Mouse (Mus musculus) cerebellum, adult (tissue): ENCODE measurements around the gene Nlrc4.

Experiments used
- ATAC-seq: cut with Nextera tagmentation; 2 replicates; pipeline ENCODE4 v1.9.2; 2017; ENCODE audit warnings: mild to moderate bottlenecking, moderate library complexity, mixed read lengths; ENCODE audit not compliant: insufficient number of reproducible peaks, low FRiP score, low TSS enrichment

The Nlrc4 gene

GRCm38 (mm10) chr17:74431481-74431880, 27.5 kb downstream of the Nlrc4 start:
- ATAC-seq, result no peak

GRCm38 (mm10) chr17:74430074-74430473, 28.9 kb downstream of the Nlrc4 start:
- ATAC-seq, result no peak

- no peak for ATAC-seq
Measured at GRCm38 (mm10) chr17:74424401-74425005, 34.4 kb downstream of the Nlrc4 start.

GRCm38 (mm10) chr17:74420656-74421055, 38.3 kb downstream of the Nlrc4 start:
- no peak for ATAC-seq

GRCm38 (mm10) chr17:74418171-74418570, 40.8 kb downstream of the Nlrc4 start:
- no peak for ATAC-seq

- no peak for ATAC-seq
Measured at GRCm38 (mm10) chr17:74416841-74417360, 42.0 kb downstream of the Nlrc4 start.

- ATAC-seq, result no peak
Measured at GRCm38 (mm10) chr17:74414671-74415070, 44.3 kb downstream of the Nlrc4 start.

GRCm38 (mm10) chr17:74413324-74413723, 45.6 kb downstream of the Nlrc4 start:
- ATAC-seq, result no peak

- ATAC-seq, result no peak
Measured at GRCm38 (mm10) chr17:74409722-74410121, 49.2 kb downstream of the Nlrc4 start.

GRCm38 (mm10) chr17:74406487-74406886, 52.5 kb downstream of the Nlrc4 start:
- no peak for ATAC-seq

GRCm38 (mm10) chr17:74402486-74403222, 56.3 kb downstream of the Nlrc4 start:
- ATAC-seq, result no peak

- no peak for ATAC-seq
Measured at GRCm38 (mm10) chr17:74397173-74397572, 61.8 kb downstream of the Nlrc4 start.

- ATAC-seq, result no peak
Measured at GRCm38 (mm10) chr17:74396766-74397165, 62.2 kb downstream of the Nlrc4 start.

- ATAC-seq, result peak; percentile 100
Measured at GRCm38 (mm10) chr17:74395383-74396065, 63.4 kb downstream of the Nlrc4 start, which contains the start of gene Slc30a6. Gene Slc30a6, plus strand, starts transcription at chr17:74395608.

- ATAC-seq, result 0 out of 2 replicates have a peak, but pooled peaks have one; percentile 11
Measured at GRCm38 (mm10) chr17:74394855-74395254, 64.1 kb downstream of the Nlrc4 start.

- no peak for ATAC-seq
Measured at GRCm38 (mm10) chr17:74394381-74394780, 64.6 kb downstream of the Nlrc4 start.

GRCm38 (mm10) chr17:74389847-74390246, 69.1 kb downstream of the Nlrc4 start:
- no peak for ATAC-seq

GRCm38 (mm10) chr17:74386657-74387056, 72.3 kb downstream of the Nlrc4 start:
- no peak for ATAC-seq

GRCm38 (mm10) chr17:74376916-74377315, 82.0 kb downstream of the Nlrc4 start:
- no peak for ATAC-seq
